Mouse (Mus musculus): ENCODE measurements around the gene Cd80. TPM values are rescaled to one million over a fixed set of nuclear protein-coding genes. Genes with fewer than 3 reads are reported as not detected.
"Not testable (repeated sequence)": the region's sequence is repeated elsewhere in the genome, so short reads cannot be mapped to it uniquely, and the experiment has no call there.

Gene Cd80
- total RNA-seq, 2 experiments from 2014 or later = 0.16 to 0.53 TPM

DNA sequence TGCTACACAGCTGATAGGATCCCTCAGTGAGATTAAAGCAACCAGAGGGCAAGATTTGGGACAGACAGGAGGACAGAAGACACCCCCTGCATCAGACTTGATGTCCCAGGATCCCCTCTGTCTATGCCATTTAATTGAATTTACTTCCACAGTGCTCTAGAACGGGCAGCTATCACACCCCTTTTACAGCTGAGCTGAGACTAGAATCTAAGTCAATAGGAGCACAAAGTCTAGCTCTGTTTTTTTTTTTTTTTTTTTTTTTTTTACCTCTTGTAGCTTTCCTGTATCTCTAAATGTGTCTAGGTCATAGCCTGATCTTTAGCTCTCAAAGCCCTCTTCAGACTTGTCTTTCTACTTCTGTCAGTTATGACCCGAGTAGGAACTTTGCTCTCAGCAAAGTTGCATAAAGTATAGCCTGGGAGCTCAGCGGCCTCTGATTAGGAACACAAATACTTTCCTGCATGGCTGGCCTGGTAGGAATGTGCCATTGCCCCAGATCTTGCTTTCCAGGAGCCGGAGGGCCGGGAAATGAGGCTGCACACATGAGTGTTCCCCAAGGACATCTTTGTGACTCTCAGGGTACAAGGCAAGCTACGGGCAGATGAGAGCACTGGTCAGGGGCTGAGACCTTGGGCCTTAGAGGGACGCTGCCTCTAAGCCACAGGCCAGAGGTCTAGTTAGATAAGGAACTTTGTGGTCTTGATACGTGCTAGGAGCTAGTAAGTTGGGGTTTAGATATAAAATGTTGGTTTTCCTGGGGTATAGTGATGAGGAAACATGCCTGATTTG is 12.8 kb downstream of the Cd80 start:
- intact Hi-C loops (cut with DNase I) = no loop called here
- DNase-seq (ENCODE audit: low spot score) = no peak

DNA sequence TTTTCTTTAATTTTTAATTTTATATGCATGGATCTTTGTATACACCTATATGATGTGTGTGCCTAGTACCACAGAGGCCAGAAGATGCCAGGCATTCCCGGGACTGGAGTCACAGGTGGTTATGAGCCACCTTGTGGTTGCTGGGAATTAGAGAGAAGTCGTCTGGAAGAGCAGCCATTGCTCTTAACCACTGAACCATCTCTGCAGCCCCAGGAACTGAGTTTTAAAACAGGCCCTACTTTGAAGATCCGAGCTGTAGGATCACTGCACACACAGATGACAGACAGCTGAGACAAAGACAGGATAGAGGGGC is 13.3 kb downstream of the Cd80 start:
- intact Hi-C loops (cut with DNase I) = no loop called here
- DNase-seq (ENCODE audit: low spot score) = no peak

DNA sequence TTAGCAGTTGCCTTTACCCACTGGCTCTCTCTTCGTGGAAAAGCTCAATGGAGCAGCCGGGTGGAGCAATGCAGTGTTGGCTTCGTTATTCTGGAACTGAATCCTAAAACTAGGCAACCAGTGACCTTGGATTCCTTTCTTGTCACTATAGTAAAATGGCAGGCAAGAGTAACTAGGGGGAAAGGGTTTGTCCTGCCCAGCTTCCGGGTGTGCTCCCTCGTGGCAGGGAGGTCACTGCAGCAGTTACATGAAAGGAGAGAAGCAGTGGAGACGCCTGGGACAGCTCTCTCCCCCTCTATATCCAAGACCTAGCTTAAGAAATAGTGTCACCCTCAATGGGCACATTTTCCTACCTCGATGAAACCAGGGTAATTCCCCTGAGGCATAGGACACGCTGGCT is 14.1 kb downstream of the Cd80 start:
- intact Hi-C loops (cut with DNase I) = no loop called here

DNA sequence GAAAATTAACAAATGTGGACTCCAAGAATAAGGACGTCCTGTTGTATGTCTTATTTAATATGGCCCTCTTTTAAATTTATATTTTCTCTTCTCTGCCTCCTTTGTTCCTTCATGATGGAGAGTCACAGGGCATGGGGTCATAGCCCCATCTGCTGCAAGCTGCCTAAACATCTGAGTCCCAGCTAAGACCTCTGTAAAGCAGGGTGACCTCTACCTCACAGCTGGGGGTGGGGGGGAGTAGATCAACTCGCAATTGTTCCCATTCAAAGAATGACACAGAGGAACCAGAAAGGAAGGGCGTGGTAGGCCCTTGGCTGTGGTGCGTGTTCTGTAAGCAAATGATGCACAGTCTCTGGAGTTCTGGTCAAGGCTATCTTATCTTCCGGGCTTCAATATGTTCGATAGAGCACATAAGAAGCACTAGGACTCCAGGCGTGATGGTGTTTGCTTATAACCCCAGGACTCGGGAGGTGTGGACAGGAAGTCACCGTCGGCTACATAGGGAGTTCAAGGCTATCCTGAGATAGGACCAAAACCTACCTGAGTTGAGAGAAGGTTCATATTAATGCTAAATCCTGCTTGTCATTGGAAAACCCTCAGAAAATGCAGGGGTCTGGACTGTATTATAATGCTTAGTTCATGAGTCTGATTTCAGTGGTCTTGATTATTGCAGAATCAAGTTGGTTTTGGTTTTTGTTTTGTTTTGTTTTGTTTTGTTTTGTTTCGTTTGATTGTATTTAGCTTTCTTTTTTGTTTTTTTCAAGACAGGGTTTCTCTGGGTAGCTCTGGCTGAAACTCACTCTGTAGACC is 16.5 kb downstream of the Cd80 start:
- DNase-seq (ENCODE audit: low spot score) = no peak
- intact Hi-C loops (cut with DNase I) = no loop called here

More for the DNA sequence above, 14.1 kb downstream of the Cd80 start:
- no peak for DNase-seq (ENCODE audit: low spot score)

DNA sequence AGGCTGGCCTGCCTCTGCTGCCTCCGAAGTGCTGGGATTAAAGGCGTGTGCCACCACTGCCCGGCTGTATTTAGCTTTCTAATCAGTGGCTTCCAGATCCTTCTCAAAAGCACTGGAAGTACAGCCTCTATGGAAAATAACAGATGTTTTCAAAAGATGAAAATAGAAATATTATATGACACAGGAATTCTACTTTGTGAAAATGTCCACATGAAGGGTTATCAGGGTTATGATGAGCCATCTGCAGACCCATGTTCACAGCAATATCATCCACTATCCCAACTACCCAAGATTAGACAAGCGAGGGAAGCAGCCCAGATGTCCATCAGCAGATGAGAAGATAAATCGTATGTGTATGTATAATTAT is 17.1 kb downstream of the Cd80 start:
- DNase-seq (ENCODE audit: low spot score) = no peak
- intact Hi-C loops (cut with DNase I) = no loop called here

DNA sequence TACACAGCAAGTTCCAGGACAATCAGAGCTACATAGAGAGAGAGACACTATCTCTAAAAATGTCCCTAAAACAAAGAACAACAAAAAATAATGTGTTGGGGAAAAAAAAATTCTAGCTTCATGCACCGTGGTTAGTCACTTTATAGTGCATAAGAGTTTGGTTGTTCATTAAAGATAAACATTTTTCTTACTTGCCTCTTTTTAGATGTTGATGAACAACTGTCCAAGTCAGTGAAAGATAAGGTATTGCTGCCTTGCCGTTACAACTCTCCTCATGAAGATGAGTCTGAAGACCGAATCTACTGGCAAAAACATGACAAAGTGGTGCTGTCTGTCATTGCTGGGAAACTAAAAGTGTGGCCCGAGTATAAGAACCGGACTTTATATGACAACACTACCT is 18.3 kb downstream of the Cd80 start:
- intact Hi-C loops (cut with DNase I) = loop anchor here (2.0 kb wide), 1 partner anchor 19 kb away; the partner anchor contains the start of gene Cd80
- no peak for DNase-seq (ENCODE audit: low spot score)

DNA sequence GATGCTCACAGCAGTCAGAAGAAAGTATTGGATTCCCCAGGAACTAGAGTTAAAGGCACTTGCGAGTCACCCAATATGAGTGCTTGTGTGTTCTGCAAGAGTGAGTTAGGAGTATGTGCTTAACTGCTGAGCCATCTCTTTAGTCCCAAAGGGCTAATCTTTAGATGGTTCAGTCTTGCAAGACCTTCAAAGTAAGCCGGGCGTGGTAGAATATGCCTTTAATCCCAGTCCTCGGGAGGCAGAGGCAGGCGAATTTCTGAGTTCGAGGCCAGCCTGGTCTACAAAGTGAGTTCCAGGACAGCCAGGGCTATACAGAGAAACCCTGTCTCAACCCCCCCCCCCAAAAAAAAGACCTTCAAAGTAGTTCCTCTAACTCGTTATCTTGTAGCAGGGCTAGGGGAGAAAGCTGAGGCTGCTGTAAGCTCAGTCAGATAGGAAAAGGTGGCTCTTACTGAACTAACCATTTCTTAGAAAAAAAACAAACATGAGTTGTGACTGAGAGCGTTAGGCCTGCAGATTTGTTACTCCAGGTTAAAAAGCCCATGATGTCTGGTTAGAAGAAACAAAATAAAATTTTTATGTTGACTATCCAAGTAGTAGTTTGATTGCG is 19.4 kb downstream of the Cd80 start:
- no peak for DNase-seq (ENCODE audit: low spot score)
- intact Hi-C loops (cut with DNase I) = loop anchor here (2.0 kb wide), 1 partner anchor 20 kb away; the partner anchor contains the start of gene Cd80

DNA sequence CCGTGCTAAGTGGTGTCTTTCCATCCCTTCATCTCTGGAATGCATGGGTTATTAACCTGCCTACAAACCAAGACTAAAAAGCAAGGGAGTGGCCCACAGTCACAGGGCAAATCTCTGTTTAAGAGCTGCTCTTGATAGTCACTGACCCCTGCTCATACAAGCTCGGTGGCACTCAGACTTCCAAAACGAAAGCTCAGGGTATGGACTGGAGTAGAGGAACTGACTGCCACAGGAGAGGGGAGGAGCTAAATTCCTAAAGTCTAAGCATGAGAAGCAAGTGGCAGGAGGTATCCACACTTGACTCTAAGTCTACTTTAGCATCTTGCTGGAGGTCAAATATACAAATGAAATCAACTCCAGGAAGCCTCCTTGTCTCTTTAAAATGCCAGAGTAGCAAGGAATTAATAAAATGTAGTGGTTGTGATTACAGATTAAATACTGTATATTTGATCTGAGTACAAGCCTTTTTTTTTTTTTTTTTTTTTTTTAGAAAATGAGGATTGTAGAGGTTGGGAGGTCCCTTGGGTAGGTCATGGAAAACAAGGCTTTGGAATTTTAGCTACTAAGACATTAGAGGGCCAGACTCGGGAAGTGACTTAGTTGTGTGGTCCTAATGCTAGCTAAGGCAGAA is 20.4 kb downstream of the Cd80 start:
- DNase-seq (ENCODE audit: low spot score) = no peak
- intact Hi-C loops (cut with DNase I) = loop anchor here (2.0 kb wide), 1 partner anchor 21 kb away; the partner anchor contains the start of gene Cd80

DNA sequence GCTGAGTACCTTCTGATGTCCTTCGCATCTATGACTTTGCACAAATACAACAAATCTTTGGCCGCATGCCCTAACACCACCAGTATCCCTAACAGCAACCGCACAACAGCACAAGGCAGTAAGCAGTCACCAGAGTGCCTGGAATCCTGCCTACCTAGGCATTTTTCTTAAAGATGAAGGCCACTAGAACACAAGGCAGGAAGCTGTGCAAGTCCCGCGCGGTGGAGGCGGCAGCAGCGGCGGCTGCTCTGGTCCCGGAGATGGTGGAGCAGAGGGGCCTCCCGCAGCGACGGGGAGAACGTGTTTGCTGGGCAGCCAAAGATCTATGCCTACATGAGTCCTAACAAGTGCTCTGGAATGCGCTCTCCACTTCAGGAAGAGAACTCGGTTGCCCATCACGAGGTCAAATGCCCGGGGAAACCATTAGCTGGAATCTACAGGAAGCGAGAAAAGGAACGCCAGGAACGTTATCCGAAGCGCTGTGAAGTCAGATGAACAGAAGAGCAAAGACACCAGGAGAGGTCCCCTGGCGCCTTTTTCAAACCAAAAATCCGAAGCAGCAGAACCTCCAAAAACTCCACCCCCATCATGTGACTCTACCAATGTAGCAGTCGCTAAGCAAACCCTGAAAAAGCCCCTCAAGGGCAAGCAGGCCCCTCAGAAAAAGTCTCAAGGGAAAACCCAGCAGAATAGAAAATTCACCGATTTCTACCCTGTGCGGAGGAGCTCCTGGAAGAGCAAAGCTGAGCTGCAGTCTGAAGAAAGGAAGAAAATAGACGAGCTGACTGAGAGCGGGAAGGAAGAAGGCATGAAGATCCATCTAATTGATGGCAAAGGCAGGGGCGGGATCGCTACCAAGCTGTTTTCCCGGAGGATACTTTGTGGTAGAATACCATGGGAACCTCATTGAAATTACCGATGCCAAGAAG is 21.2 kb downstream of the Cd80 start:
- no peak for DNase-seq (ENCODE audit: low spot score)
- intact Hi-C loops (cut with DNase I) = no loop called here

DNA sequence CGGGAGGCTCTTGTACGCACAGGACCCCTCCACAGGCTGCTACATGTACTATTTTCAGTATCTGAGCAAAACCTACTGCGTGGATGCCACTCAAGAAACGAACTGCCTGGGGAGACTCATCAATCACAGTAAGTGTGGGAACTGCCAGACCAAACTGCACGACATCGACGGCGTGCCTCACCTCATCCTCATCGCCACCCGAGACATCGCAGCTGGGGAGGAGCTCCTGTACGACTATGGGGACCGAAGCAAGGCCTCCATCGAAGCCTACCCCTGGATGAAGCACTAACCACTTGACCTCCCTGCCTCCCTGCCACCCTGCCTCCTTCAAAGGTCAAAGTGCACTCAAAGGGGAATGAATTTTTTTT is 21.9 kb downstream of the Cd80 start:
- DNase-seq (ENCODE audit: low spot score); intact Hi-C loops (cut with DNase I): not testable (repeated sequence)

DNA sequence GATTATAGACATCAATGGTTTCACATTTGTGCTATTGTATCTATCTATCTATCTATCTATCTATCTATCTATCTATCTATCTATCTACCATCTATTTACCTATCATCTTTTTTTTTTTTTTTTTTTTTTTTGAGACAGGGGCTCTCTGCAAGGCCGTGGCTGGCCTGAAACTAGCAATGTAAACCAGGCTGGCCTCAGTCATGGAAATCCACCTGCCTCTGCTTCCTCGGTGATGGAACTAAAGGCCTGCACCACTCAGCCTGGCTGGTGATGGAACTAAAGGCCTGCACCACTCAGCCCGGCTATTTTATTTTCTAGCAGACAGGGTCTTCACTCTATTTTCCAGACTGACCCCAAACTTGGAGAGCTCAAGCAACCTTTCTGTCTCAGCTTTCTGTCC is 22.9 kb downstream of the Cd80 start:
- intact Hi-C loops (cut with DNase I) = no loop called here
- no peak for DNase-seq (ENCODE audit: low spot score)

DNA sequence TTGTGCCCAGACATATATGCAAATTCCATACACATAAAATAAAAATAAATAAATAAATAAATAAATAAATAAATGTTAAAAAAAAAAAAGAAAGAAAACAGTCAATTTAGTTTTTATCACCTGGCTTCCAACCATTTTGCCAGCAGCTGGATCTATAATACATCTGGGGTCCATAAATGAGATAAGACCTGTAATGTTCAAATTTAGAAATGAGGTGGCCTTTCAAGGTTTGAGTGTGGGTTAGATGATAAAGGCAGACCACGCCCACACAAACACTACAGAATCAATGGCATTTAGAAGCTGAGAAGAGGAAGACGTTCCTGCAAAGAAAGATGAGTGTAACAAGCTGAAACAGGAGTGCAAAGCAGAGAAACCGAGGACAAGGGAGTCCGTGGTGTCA is 26.0 kb downstream of the Cd80 start:
- no peak for DNase-seq (ENCODE audit: low spot score)
- intact Hi-C loops (cut with DNase I) = loop anchor here (5.0 kb wide), 1 partner anchor 84 kb away; no protein-coding TSS in a partner anchor

DNA sequence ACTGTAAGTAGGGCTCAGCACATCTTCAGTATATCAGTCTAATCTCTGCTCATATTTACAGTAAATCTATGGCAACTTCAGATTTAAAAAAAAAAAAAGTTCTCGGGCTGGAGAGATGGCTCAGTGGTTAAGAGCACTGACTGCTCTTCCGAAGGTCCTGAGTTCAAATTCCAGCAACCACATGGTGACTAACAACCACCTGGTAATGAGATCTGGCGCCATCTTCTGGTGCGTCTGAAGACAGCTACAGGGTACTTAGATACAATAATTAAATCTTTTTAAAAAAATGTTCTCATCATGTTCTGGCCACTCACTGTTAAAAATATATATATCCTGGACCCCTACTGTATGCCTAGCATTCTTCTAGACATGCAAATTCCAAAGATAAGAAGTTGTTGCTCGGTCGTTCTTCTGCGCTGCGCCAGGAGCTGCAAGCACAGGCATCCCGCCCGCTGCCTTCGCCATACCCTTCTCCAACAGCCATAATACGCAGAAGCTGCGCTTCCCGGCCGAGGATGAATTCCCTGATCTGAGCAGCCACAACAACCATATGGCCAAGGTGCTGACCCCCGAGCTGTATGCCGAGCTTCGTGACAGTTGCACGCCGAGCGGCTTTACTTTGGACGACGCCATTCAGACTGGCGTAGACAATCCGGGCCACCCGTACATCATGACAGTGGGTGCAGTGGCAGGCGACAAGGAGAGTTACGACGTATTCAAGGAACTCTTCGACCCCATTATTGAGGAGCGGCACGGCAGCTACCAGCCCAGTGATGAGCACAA is 27.6 kb downstream of the Cd80 start:
- no peak for DNase-seq (ENCODE audit: low spot score)
- intact Hi-C loops (cut with DNase I) = loop anchor here (2.0 to 5.0 kb wide), 2 partner anchors 86 to 138 kb away; no protein-coding TSS in a partner anchor

DNA sequence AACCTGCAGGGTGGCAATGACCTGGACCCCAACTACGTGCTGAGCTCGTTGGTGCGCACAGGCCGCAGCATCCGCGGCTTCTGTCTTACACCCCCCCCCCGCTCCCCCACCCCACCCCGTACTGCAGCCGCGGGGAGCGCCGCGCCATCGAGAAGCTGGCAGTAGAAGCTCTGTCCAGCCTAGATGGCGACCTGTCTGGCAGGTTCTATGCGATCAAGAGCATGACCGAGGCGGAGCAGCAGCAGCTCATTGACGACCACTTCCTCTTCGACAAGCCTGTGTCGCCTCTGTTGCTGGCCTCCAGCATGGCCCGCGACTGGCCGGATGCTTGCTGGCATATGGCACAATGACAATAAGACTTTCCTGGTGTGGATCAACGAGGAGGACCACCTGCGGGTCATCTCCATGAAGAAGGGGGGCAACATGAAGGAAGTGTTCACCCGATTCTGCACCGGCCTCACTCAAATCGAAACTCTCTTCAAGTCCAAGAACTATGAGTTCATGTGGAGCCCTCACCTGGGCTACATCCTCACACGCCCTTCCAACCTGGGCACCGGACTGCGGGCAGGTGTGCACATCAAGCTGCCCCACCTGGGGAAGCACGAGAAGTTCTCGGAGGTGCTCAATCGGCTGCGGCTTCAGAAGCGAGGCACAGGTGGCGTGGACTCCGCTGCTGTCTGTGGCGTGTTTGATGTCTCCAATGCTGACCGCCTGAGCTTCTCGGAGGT is 28.4 kb downstream of the Cd80 start:
- DNase-seq (ENCODE audit: low spot score) = no peak
- intact Hi-C loops (cut with DNase I) = loop anchor here (2.0 to 5.0 kb wide), 2 partner anchors 86 to 139 kb away; no protein-coding TSS in a partner anchor

DNA sequence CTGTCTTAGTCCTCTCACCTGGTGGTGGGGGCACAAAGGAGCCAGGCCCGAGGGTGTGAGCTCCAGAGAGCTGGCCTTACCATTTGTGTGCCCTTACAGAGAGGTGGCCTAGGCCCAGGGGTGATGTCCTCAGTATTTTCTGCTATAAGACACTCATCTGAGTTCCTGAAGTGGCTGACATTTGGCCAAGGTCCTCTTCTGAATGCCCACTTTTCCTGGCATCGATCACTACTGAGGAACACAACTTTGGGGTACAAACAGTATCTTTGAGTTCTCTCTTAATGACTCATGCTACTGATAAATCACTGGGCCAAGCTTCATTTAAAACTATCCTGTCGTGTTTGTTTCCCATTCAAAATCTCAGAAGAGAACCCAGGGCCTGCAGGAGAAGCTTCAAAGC is 37.2 kb downstream of the Cd80 start:
- no peak for DNase-seq (ENCODE audit: low spot score)
- intact Hi-C loops (cut with DNase I) = no loop called here

DNA sequence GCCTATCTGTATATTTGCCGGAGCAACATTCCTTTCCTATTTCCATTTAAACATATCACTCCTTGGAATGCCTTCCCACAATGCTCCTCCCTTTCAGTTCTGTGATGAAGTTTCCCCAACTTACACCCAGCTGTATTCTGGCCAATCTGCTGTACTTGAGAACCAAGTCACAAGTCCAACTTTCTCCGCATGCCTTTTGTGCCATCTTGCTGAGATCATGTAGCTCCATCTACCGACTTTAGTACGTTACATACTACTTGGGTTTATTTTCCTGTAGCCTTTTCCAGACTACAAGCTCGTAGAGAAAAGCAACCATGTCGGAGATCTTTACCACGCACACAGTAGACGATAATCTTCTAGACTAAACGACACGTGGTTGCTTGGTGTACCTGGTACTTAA is 38.5 kb downstream of the Cd80 start:
- intact Hi-C loops (cut with DNase I) = no loop called here
- no peak for DNase-seq (ENCODE audit: low spot score)

DNA sequence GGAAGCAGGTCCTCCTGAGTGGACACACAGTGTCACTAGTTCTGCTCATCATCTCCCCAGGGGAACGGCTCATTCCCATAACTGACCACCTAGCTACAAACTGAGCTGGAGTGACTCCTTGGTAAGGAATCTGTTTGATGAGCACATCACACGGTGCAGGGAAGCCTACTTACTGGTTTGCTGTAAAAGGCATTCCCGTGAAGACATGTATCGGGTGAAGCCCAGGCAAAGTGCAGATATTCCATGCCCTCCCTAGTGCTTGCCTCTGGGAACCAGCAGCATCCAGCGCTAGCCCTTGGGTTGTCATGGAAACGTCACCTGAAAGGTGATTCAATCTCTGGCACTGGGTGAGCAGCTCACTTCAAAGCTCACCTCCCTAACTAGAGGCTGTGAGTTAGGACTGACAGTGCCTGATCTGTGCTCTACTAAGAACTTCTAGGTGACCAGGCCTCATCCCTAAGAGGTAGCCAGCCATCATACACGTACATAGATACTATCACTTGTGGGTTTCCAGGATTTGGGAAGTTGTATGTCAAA is 41.3 kb downstream of the Cd80 start:
- no peak for DNase-seq (ENCODE audit: low spot score)
- intact Hi-C loops (cut with DNase I) = no loop called here

DNA sequence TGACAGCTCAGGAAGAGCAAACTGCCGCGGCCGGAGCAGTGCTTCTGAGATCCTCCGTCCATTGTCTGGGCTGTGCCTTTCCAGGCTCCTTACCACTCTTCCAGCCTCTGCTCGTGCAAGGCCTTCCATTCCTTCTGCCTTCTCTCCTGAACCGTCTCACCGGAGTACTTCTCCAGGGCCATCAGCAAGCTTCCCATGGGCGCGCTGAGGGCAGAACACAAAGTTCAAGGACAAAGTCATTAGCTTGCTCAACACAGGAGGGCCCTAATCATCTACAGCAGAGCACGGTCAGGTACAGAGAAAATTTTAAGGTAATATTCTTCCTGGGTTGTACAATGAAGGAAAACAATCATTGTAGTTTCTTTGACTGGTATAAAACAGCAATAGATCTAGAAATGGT is 47.1 kb downstream of the Cd80 start:
- DNase-seq (ENCODE audit: low spot score) = no peak
- intact Hi-C loops (cut with DNase I) = loop anchor here (10.0 kb wide), 1 partner anchor 528 kb away; no protein-coding TSS in a partner anchor
